Mouse (Mus musculus) testis, postnatal 10 days (tissue): ENCODE measurements at regions not wholly inside any gene's neighbourhood (a gene's known extent, or its start where the extent isn't known, plus 50 kb on each side); places are given as distances from the start of the nearest gene placed in this dataset.

Source experiments
- DNase-seq: peaks from one replicate; pipeline ENCODE4 v3.0.0; 2021; ENCODE audit warnings: low spot score

- DNase-seq: no peak
Measured at GRCm38 (mm10) chr7:117734994-117735698, 354.4 kb downstream of the Xylt1 start.

- no peak for DNase-seq
Measured at GRCm38 (mm10) chr7:117729067-117729466, 348.3 kb downstream of the Xylt1 start.
